Mouse (Mus musculus) MEL (cell line): ENCODE results near the gene Slc1a3. TPM values are rescaled to one million over a fixed set of nuclear protein-coding genes. Genes with fewer than 3 reads are reported as not detected.

Experiments used
- DNase-seq: peaks from one replicate; pipeline ENCODE4 v3.0.0; 2011; ENCODE audit warnings: low read depth, low spot score
- H3K27ac ChIP-seq: 2 replicates; pipeline ENCODE4 v1.5.1; 2012; ENCODE audit warnings: low read depth, mild to moderate bottlenecking, control low read depth, low read length, moderate library complexity; ENCODE audit not compliant: control insufficient read depth
- H3K27me3 ChIP-seq, 2 experiments: fragments of 150-350 bp in 1 of 2; sonication (generic) in 1 of 2; 2 replicates each; pipeline ENCODE4 v1.6.1; 2012; ENCODE audit warnings: low read length in 2 of 2, mild to moderate bottlenecking in 2 of 2, improper control_type of control experiment in 1 of 2, moderate library complexity in 1 of 2; ENCODE audit not compliant: insufficient read depth in 2 of 2, control insufficient read depth in 1 of 2
- H3K36me3 ChIP-seq, 2 experiments: 2 replicates each; pipeline ENCODE4 v1.6.1; 2012 to 2014; ENCODE audit warnings: low read length in 2 of 2, improper control_type of control experiment in 1 of 2, inconsistent platforms in 1 of 2, mild to moderate bottlenecking in 1 of 2; ENCODE audit not compliant: insufficient read depth in 2 of 2, control insufficient read depth in 1 of 2
- H3K4me1 ChIP-seq, 2 experiments: fragments of 150-350 bp in 1 of 2; sonication (generic) in 1 of 2; 2 replicates each; pipeline ENCODE4 v1.6.1; 2012; ENCODE audit warnings: low read length in 2 of 2, improper control_type of control experiment in 1 of 2, mild to moderate bottlenecking in 1 of 2; ENCODE audit not compliant: insufficient read depth in 2 of 2, control insufficient read depth in 1 of 2
- H3K4me3 ChIP-seq, 2 experiments: fragments of 150-350 bp in 1 of 2; sonication (generic) in 1 of 2; 2 replicates each; pipeline ENCODE4 v1.5.1; 2012; ENCODE audit warnings: low read depth in 2 of 2, low read length in 2 of 2, mild to moderate bottlenecking in 2 of 2, moderate library complexity in 2 of 2, control low read depth in 1 of 2, improper control_type of control experiment in 1 of 2; ENCODE audit not compliant: control insufficient read depth in 1 of 2, insufficient read depth in 1 of 2
- H3K79me2 ChIP-seq: 2 replicates; pipeline ENCODE4 v1.6.1; 2012; ENCODE audit warnings: mild to moderate bottlenecking, low read length, moderate library complexity; ENCODE audit not compliant: control insufficient read depth, poor library complexity, insufficient read depth
- H3K9ac ChIP-seq: 2 replicates; pipeline ENCODE4 v1.6.1; 2012; ENCODE audit warnings: low read depth, mild to moderate bottlenecking, control low read depth, low read length, moderate library complexity; ENCODE audit not compliant: control insufficient read depth, poor library complexity, severe bottlenecking
- H3K9me3 ChIP-seq: fragments of 150-350 bp; sonication (generic); replicated peaks from 2 replicates; pipeline ENCODE4 v1.6.1; 2012; ENCODE audit warnings: mild to moderate bottlenecking, low read length, improper control_type of control experiment, moderate library complexity; ENCODE audit not compliant: insufficient read depth
- CHD2 ChIP-seq: IDR thresholded peaks from 2 replicates; pipeline ENCODE4 v1.6.1; 2011; ENCODE audit warnings: low read length, improper control_type of control experiment
- E2F4 ChIP-seq: IDR thresholded peaks from 2 replicates; pipeline ENCODE4 v1.6.1; 2011; ENCODE audit warnings: low read depth, low read length, improper control_type of control experiment, borderline replicate concordance
- EP300 ChIP-seq, 2 experiments: IDR thresholded peaks; 2 replicates each; pipeline ENCODE4 v1.6.1; 2011; ENCODE audit warnings: improper control_type of control experiment in 2 of 2, low read length in 2 of 2, low read depth in 1 of 2, mild to moderate bottlenecking in 1 of 2
- GATA1 ChIP-seq: IDR thresholded peaks from 2 replicates; pipeline ENCODE4 v1.6.1; 2011; ENCODE audit warnings: low read depth, low read length, improper control_type of control experiment
- JUND ChIP-seq: IDR thresholded peaks from 2 replicates; pipeline ENCODE4 v1.6.1; 2011; ENCODE audit warnings: low read depth, mild to moderate bottlenecking, improper control_type of control experiment, low read length
- KAT2A ChIP-seq: conservative IDR thresholded peaks from 2 replicates; pipeline ENCODE4 v1.6.1; 2012; ENCODE audit warnings: low read depth, low read length, improper control_type of control experiment, inconsistent platforms
- MYB ChIP-seq: IDR thresholded peaks from 2 replicates; pipeline ENCODE4 v1.6.1; 2011; ENCODE audit warnings: mild to moderate bottlenecking, low read depth, low read length, improper control_type of control experiment
- NELFE ChIP-seq: IDR thresholded peaks from 2 replicates; pipeline ENCODE4 v1.6.1; 2011; ENCODE audit warnings: low read depth, low read length, improper control_type of control experiment
- TAL1 ChIP-seq: IDR thresholded peaks from 2 replicates; pipeline ENCODE4 v1.6.1; 2012; ENCODE audit warnings: mild to moderate bottlenecking, inconsistent platforms, low read length, moderate library complexity, mixed read lengths
- TBP ChIP-seq: IDR thresholded peaks from 2 replicates; pipeline ENCODE4 v1.8.0; 2011; ENCODE audit warnings: low read depth, low read length, improper control_type of control experiment
- ZC3H11A ChIP-seq: IDR thresholded peaks from 2 replicates; pipeline ENCODE4 v1.6.1; 2012; ENCODE audit warnings: low read depth, mild to moderate bottlenecking, inconsistent platforms, low read length, improper control_type of control experiment
- ZMIZ1 ChIP-seq: IDR thresholded peaks from 2 replicates; pipeline ENCODE4 v1.6.1; 2012; ENCODE audit warnings: low read depth, mild to moderate bottlenecking, inconsistent platforms, low read length, improper control_type of control experiment, moderate library complexity
- polyA plus RNA-seq, 2 experiments: library from polyadenylated mRNA; stranded (reverse) in 1 of 2; unstranded in 1 of 2; fragments of >175 nt in 1 of 2; fragments of >200 nt in 1 of 2; gene quantifications; 2 replicates each; pipeline versions ENCODE4 v1.2.1 to v1.2.4; 2012; ENCODE audit warnings: low replicate concordance in 2 of 2, low read depth in 1 of 2; ENCODE audit not compliant: insufficient read length in 2 of 2, insufficient read depth in 1 of 2, missing spikeins in 1 of 2
- total RNA-seq: library from RNA; depleted of rRNA; stranded (reverse); fragments of 300-350 nt; gene quantifications from 2 replicates; pipeline ENCODE4 v1.2.3, GENCODE M21; 2012

Gene Slc1a3
- total and polyA plus RNA-seq, 3 experiments = not detected

- H3K4me3 ChIP-seq = no peak overlapping the region
- DNase-seq = no peak
- no peaks in the 10 kb centered on the region for H3K36me3 ChIP-seq
- H3K27me3 ChIP-seq = peaks cover 7 to 15% of the 10 kb centered on the region in 2 experiments
- TF ChIP-seq KAT2A (no peak), MYB (no peak)
- TF ChIP-seq, all 39 proteins: peak for 0
- Histone ChIP-seq H3K79me2 (no peaks in the 10 kb centered on the region), H3K9ac (no peak overlapping the region), H3K9me3 (no peaks in the 10 kb centered on the region), H3K27ac (no peak overlapping the region), H3K4me1 (no peaks in the 10 kb centered on the region)
These were observed 34.9 kb downstream of the Slc1a3 start for GRCm38 (mm10) chr15:8675616-8676015.

- no peaks in the 10 kb centered on the region for H3K4me1 ChIP-seq
- no peak overlapping the region for H3K4me3 ChIP-seq
- H3K79me2 ChIP-seq = no peaks in the 10 kb centered on the region
- TF ChIP-seq CHD2 = no peak
- TF ChIP-seq NELFE = no peak
- TF ChIP-seq E2F4 = no peak
- TF ChIP-seq KAT2A = no peak
- TF ChIP-seq EP300 (IDR thresholded peaks at IDR 0.05; ENCODE audit: low read depth in 1 of 2, low read length in 2 of 2) = no peak
- TF ChIP-seq, all 39 proteins: peak for 0
- DNase-seq = no peak
- Histone ChIP-seq H3K9me3 (no peaks in the 10 kb centered on the region), H3K27me3 (peaks cover 4 to 13% of the 10 kb centered on the region in 2 experiments), H3K27ac (no peak overlapping the region), H3K9ac (no peak overlapping the region), H3K36me3 (no peaks in the 10 kb centered on the region)
These were observed 38.0 kb downstream of the Slc1a3 start for GRCm38 (mm10) chr15:8672532-8672931.

GRCm38 (mm10) chr15:8667849-8668522 is 42.6 kb downstream of the Slc1a3 start:
- no peak overlapping the region for H3K27ac ChIP-seq
- peaks cover 2 to 5% of the 10 kb centered on the region in 2 experiments; a peak in 3 of 4 replicates for H3K27me3 ChIP-seq
- no peaks in the 10 kb centered on the region for H3K4me1 ChIP-seq
- H3K9ac ChIP-seq = no peak overlapping the region
- no peak overlapping the region for H3K4me3 ChIP-seq
- DNase-seq = no peak
- TF ChIP-seq TAL1 (no peak), ZMIZ1 (no peak), E2F4 (no peak), TBP (no peak), ZC3H11A (no peak), GATA1 (no peak), JUND (no peak)
- H3K79me2 ChIP-seq = no peaks in the 10 kb centered on the region
- H3K9me3 ChIP-seq = no peaks in the 10 kb centered on the region
- H3K36me3 ChIP-seq = no peaks in the 10 kb centered on the region
